Mouse (Mus musculus) urinary bladder, postnatal 4 days (tissue): ENCODE data around the gene Abat.

ENCODE experiments used
- DNase-seq, 2 experiments: peaks; one replicate each; pipeline ENCODE4 v3.0.0; 2021 to 2022; ENCODE audit warnings: low spot score in 2 of 2

The Abat gene

GRCm38 (mm10) chr16:8513236-8513906 lies at the start of gene Abat:
Gene Abat (plus strand): TSS chr16:8513429.
- DNase-seq = peak; percentile 93 to 95

- no peak for DNase-seq
Observed at GRCm38 (mm10) chr16:8470132-8470531, 43.1 kb upstream of the Abat start.

GRCm38 (mm10) chr16:8470603-8471481 lies 42.4 kb upstream of the Abat start, which contains the start of gene Mettl22:
Gene Mettl22 (plus strand): TSS chr16:8470788.
- DNase-seq = peak; percentile 86

- no peak for DNase-seq
Observed at GRCm38 (mm10) chr16:8487396-8488005, 25.7 kb upstream of the Abat start.

GRCm38 (mm10) chr16:8489340-8489739 lies 23.9 kb upstream of the Abat start:
- DNase-seq = no peak

- no peak for DNase-seq
Observed at GRCm38 (mm10) chr16:8491743-8492490, 21.3 kb upstream of the Abat start.

- DNase-seq = no peak
Observed at GRCm38 (mm10) chr16:8494268-8494667, 19.0 kb upstream of the Abat start.

GRCm38 (mm10) chr16:8496967-8497366 lies 16.3 kb upstream of the Abat start:
- no peak for DNase-seq

- DNase-seq = no peak
Observed at GRCm38 (mm10) chr16:8504271-8504670, 9.0 kb upstream of the Abat start.

- no peak for DNase-seq
Observed at GRCm38 (mm10) chr16:8509894-8510293, 3.3 kb upstream of the Abat start.

GRCm38 (mm10) chr16:8512830-8513229 lies 399 bp upstream of the Abat start:
- no peak for DNase-seq

GRCm38 (mm10) chr16:8514180-8514579 lies 951 bp downstream of the Abat start:
- DNase-seq = peak in 1 of 2 experiments; percentile 27

GRCm38 (mm10) chr16:8520525-8520924 lies 7.3 kb downstream of the Abat start:
- no peak for DNase-seq

- DNase-seq = no peak
Observed at GRCm38 (mm10) chr16:8521322-8521721, 8.1 kb downstream of the Abat start.

- peak; percentile 32 to 63 for DNase-seq
Observed at GRCm38 (mm10) chr16:8523480-8524144, 10.4 kb downstream of the Abat start.

GRCm38 (mm10) chr16:8524163-8524847 lies 11.1 kb downstream of the Abat start:
- no peak for DNase-seq

GRCm38 (mm10) chr16:8525293-8525692 lies 12.1 kb downstream of the Abat start:
- DNase-seq = no peak

- no peak for DNase-seq
Observed at GRCm38 (mm10) chr16:8525877-8526276, 12.6 kb downstream of the Abat start.

GRCm38 (mm10) chr16:8529389-8529788 lies 16.2 kb downstream of the Abat start:
- no peak for DNase-seq

- no peak for DNase-seq
Observed at GRCm38 (mm10) chr16:8530018-8530417, 16.8 kb downstream of the Abat start.

GRCm38 (mm10) chr16:8532461-8532860 lies 19.2 kb downstream of the Abat start:
- DNase-seq = no peak
